Mouse (Mus musculus) T-cell, adult 66 days (primary cell): Measurements from ENCODE around the gene Angptl2. TPM values are rescaled to one million over a fixed set of nuclear protein-coding genes. Genes with fewer than 3 reads are reported as not detected.

Experiments
- total RNA-seq, 2 experiments: library from RNA; stranded (reverse); gene quantifications; 3 replicates in 1 of 2; 4 replicates in 1 of 2; pipeline ENCODE4 v1.2.4; 2023

The Angptl2 gene
- 1 to 10 TPM; 1.9 to 3.1 TPM for total RNA-seq

GRCm38 (mm10) chr2:33215700-33216509, at the start of gene Angptl2:
TSS of gene Angptl2 (plus strand) at chr2:33216069.

Other genes with a start within 250 kb of the Angptl2 start
- gene Slc2a8, start 234.0 kb upstream of the Angptl2 start, total RNA-seq, result 1 to 10 TPM; 5.7 to 6.8 TPM
- gene Garnl3, start 84.4 kb upstream of the Angptl2 start, total RNA-seq, result 1 to 10 TPM in 1 of 2 experiments, under 1 TPM in 1; 0.90 to 2.1 TPM
- 10 to 100 TPM; 13.1 to 14.8 TPM for gene Ralgps1, start 155.4 kb downstream of the Angptl2 start, total RNA-seq
- gene Zbtb34, start 215.3 kb downstream of the Angptl2 start, total RNA-seq, result 10 to 100 TPM; 10.3 to 14.4 TPM